15 mouse cellular contexts compared by ENCODE assay signal in the genomic region with DNA sequence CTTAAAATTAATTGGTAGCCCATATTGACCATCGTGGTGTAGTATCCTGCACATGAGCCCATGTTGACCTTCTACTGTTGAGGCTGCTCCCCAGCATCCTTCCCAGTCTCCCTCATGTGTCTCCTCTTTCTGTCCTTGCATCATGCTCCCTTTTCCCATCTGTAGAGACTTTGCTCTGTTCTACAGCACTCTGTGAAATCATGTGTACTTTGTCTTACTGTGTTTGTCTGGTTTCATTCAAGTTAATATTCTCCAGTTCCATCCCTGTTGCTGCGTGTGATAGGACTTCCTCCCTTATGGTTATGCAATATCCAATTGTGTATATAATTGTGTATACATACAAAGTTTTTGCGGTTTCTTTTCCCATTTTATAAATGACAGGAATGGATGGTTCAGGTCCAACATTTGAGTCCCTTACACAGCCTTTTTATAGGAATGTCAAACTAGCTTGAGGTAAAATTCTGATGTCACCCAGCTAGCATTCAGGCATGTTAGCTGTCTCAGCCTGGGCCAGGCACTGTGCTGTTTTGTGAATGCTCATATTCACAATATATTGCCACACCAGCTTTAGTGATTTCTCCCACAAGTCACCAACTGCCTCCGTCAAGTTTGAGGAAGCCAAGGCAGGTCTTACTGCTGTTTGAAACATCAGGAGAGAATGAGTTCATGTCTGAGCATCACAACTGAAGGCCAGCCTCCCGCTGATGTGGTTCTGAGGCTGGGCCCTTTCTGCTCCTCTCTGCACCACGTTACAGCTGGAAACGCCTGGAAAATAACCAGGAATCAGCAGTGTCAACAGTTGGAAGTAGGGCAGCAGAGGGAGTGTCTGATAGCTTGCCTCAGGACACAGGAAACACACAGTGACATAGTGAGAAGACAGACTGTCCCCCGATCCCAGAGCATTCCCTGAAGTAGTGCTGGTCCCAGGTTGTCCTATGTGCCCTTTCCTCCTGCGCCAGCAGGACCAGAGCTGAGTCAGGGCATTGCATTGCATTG.
A peak's percentile ranks its signal among the peaks of the same experiment; 100 is the strongest.
DNase-seq lines count a peak whose midpoint lies in the region; ATAC-seq and TF ChIP-seq lines count a peak whose summit lies in the region.
"Had no signal": no experiment of that assay in that cellular context is flagged by ENCODE, and none has a peak within 500 bp of the region (broad histone marks: within the 10 kb centered on the region; RNA-seq: fewer than 3 reads in every experiment).

No protein-coding gene starts in this region.

- no peak overlapping the region for H3K4me3 ChIP-seq in kidney, adult 2 months (ENCODE audit: insufficient read depth, low read depth, low read length)
- H3K4me3 ChIP-seq in kidney, embryonic 14.5 days (ENCODE audit: low read length) = no peak overlapping the region
- H3K4me3 ChIP-seq in liver, embryonic 15.5 days (replicated peaks) = no peak overlapping the region
- no peak overlapping the region for H3K4me3 ChIP-seq in forebrain, embryonic 12.5 days (replicated peaks)
- H3K4me3 ChIP-seq: megakaryocyte, embryonic 14.5 days had no signal

- H3K9ac ChIP-seq in kidney, embryonic 14.5 days (ENCODE audit: low read depth, low read length) = no peak overlapping the region
- no peak overlapping the region for H3K9ac ChIP-seq in liver, embryonic 15.5 days
- no peak overlapping the region for H3K9ac ChIP-seq in forebrain, embryonic 12.5 days
- H3K9ac ChIP-seq: hindbrain, embryonic 14.5 days had no signal

- TF ChIP-seq CTCF in kidney, adult 2 months (conservative IDR thresholded peaks at IDR 0.05; ENCODE audit: insufficient read depth, insufficient read length, low read depth, low read length) = peak; percentile 12; the same call in 1 of the 2 replicates

- H3K4me1 ChIP-seq in kidney, adult 2 months (ENCODE audit: control insufficient read depth, insufficient read depth, low read length) = peaks cover 13% of the 10 kb centered on the region
- no peaks in the 10 kb centered on the region for H3K4me1 ChIP-seq in kidney, embryonic 14.5 days (ENCODE audit: control insufficient read depth, insufficient read depth, low read length)
- H3K4me1 ChIP-seq in liver, embryonic 15.5 days (replicated peaks) = peaks cover 23% of the 10 kb centered on the region
- H3K4me1 ChIP-seq in forebrain, embryonic 12.5 days = no peaks in the 10 kb centered on the region

- no peaks in the 10 kb centered on the region for H3K36me3 ChIP-seq in kidney, adult 2 months (ENCODE audit: control insufficient read depth, insufficient read depth, low read length)
- H3K36me3 ChIP-seq in kidney, embryonic 14.5 days (ENCODE audit: control insufficient read depth, insufficient read depth, low read length) = peaks cover 5% of the 10 kb centered on the region; the same call in 1 of the 2 replicates
- H3K36me3 ChIP-seq in liver, embryonic 15.5 days (replicated peaks) = no peaks in the 10 kb centered on the region
- peaks cover 5% of the 10 kb centered on the region; the same call in 1 of the 2 replicates for H3K36me3 ChIP-seq in forebrain, embryonic 12.5 days (replicated peaks)

- H3K27me3 ChIP-seq in kidney, adult 2 months (replicated peaks; ENCODE audit: control insufficient read depth, insufficient read depth, low read length) = no peaks in the 10 kb centered on the region
- no peaks in the 10 kb centered on the region for H3K27me3 ChIP-seq in kidney, embryonic 14.5 days (ENCODE audit: control insufficient read depth, insufficient read depth, low read length)
- no peaks in the 10 kb centered on the region for H3K27me3 ChIP-seq in liver, embryonic 15.5 days
- no peaks in the 10 kb centered on the region for H3K27me3 ChIP-seq in forebrain, embryonic 12.5 days
- H3K27me3 ChIP-seq: megakaryocyte, embryonic 14.5 days had no signal

- WGBS in kidney, adult 2 months = 63% methylated on average over 9 of the region's 9 CpGs
- 86% methylated on average over 9 of the region's 9 CpGs for whole genome bisulfite sequencing in kidney, embryonic 14.5 days
- WGBS in liver, embryonic 15.5 days (ENCODE audit: insufficient replicate concordance) = 66% methylated on average over 9 of the region's 9 CpGs
- 91% methylated on average over 9 of the region's 9 CpGs for WGBS in forebrain, embryonic 12.5 days

- peak overlapping the region; percentile 94 for H3K27ac ChIP-seq in kidney, adult 2 months (ENCODE audit: insufficient read depth, low read depth, low read length)
- no peak overlapping the region for H3K27ac ChIP-seq in kidney, embryonic 14.5 days (ENCODE audit: low read depth, low read length)
- peak overlapping the region; percentile 73 for H3K27ac ChIP-seq in liver, embryonic 15.5 days (replicated peaks)
- no peak overlapping the region for H3K27ac ChIP-seq in forebrain, embryonic 12.5 days
- H3K27ac ChIP-seq: hindbrain, embryonic 14.5 days had no signal

- no peak for TF ChIP-seq POLR2A in kidney, adult 2 months (IDR thresholded peaks at IDR 0.05; ENCODE audit: low read depth, low read length)

- H3K9me3 ChIP-seq in kidney, embryonic 14.5 days (ENCODE audit: control insufficient read depth, low read length) = no peaks in the 10 kb centered on the region
- no peaks in the 10 kb centered on the region for H3K9me3 ChIP-seq in liver, embryonic 15.5 days (replicated peaks)
- H3K9me3 ChIP-seq in forebrain, embryonic 12.5 days = no peaks in the 10 kb centered on the region
- H3K9me3 ChIP-seq: megakaryocyte, embryonic 14.5 days had no signal

- no peak for ATAC-seq in kidney, embryonic 14.5 days (ENCODE audit: low FRiP score, low TSS enrichment)
- peak; percentile 65 for ATAC-seq in granulocyte monocyte progenitor cell, adult 5-6 weeks (replicated peaks; ENCODE audit: poor library complexity, severe bottlenecking)
- ATAC-seq in liver, embryonic 15.5 days (ENCODE audit: insufficient read depth) = peak; percentile 55
- no peak for ATAC-seq in forebrain, embryonic 12.5 days (ENCODE audit: low FRiP score)

- peak; percentile 74 for DNase-seq in kidney, adult 2 months
- peak; percentile 36 to 59 for DNase-seq in heart, postnatal 14 days
- DNase-seq in spleen, postnatal 4 days (ENCODE audit: low spot score in 2 of 2) = no peak
- DNase-seq in urinary bladder, postnatal 25 days (ENCODE audit: low spot score) = no peak
- DNase-seq: adrenal gland, postnatal 25 days; B cell, adult 2 months; kidney, postnatal 4 days; right cerebral cortex, postnatal 14 days; thymus, postnatal 36 days had no signal

- H3K4me2 ChIP-seq in kidney, embryonic 14.5 days (replicated peaks; ENCODE audit: low read depth, low read length) = no peak overlapping the region
- no peak overlapping the region for H3K4me2 ChIP-seq in liver, embryonic 15.5 days
- H3K4me2 ChIP-seq in forebrain, embryonic 12.5 days = no peak overlapping the region
- H3K4me2 ChIP-seq: hindbrain, embryonic 14.5 days had no signal

- intact Hi-C loops in heart, postnatal 14 days (cut with DNase I) = no loop called here

Comparison
In these comparisons a context has a peak if more than half of its experiments do, and no peak if none do; other contexts are left out.
1. H3K27ac ChIP-seq: peak in kidney, adult 2 months (single experiment) and liver, embryonic 15.5 days (single experiment); none in kidney, embryonic 14.5 days (single experiment) and forebrain, embryonic 12.5 days (single experiment).
2. DNase-seq: peak in kidney, adult 2 months (single experiment) and heart, postnatal 14 days (2 of 2); none in spleen, postnatal 4 days (0 of 2) and urinary bladder, postnatal 25 days (single experiment).
3. ATAC-seq: peak in granulocyte monocyte progenitor cell, adult 5-6 weeks (single experiment) and liver, embryonic 15.5 days (single experiment); none in kidney, embryonic 14.5 days (single experiment) and forebrain, embryonic 12.5 days (single experiment).